Mouse (Mus musculus) stomach, embryonic 15.5 days (tissue): ENCODE measurements at regions not wholly inside any gene's neighbourhood (a gene's known extent, or its start where the extent isn't known, plus 50 kb on each side); places are given as distances from the start of the nearest gene placed in this dataset.

Experiments
- ATAC-seq: fragments of 200-750 bp; cut with Nextera tagmentation; 2 replicates; pipeline ENCODE4 v1.8.0; 2017; ENCODE audit warnings: low read depth, moderate number of reproducible peaks, moderate TSS enrichment; ENCODE audit not compliant: insufficient read depth, low FRiP score
- H3K27ac ChIP-seq: fragments of 300-500 bp; sonication (generic); 2 replicates; pipeline ENCODE4 v1.5.1; 2015; ENCODE audit warnings: mild to moderate bottlenecking, inconsistent platforms
- H3K27me3 ChIP-seq: fragments of 300-500 bp; sonication (generic); replicated peaks from 2 replicates; pipeline ENCODE4 v1.6.1; 2015; ENCODE audit warnings: inconsistent platforms
- H3K36me3 ChIP-seq: fragments of 300-500 bp; sonication (generic); 2 replicates; pipeline ENCODE4 v1.6.1; 2015; ENCODE audit warnings: inconsistent platforms
- H3K4me1 ChIP-seq: fragments of 300-500 bp; sonication (generic); 2 replicates; pipeline ENCODE4 v1.6.1; 2015; ENCODE audit warnings: inconsistent platforms
- H3K4me2 ChIP-seq: fragments of 300-500 bp; sonication (generic); 2 replicates; pipeline ENCODE4 v1.6.1; 2015; ENCODE audit warnings: mild to moderate bottlenecking, inconsistent platforms
- H3K4me3 ChIP-seq: fragments of 300-500 bp; sonication (generic); replicated peaks from 2 replicates; pipeline ENCODE4 v1.5.1; 2015; ENCODE audit warnings: inconsistent platforms
- H3K9ac ChIP-seq: fragments of 300-500 bp; sonication (generic); 2 replicates; pipeline ENCODE4 v1.6.1; 2015; ENCODE audit warnings: inconsistent platforms
- H3K9me3 ChIP-seq: fragments of 300-500 bp; sonication (generic); 2 replicates; pipeline ENCODE4 v1.6.1; 2016; ENCODE audit warnings: inconsistent platforms
- WGBS: fragments of 180-500 bp; shearing (Covaris S2); methylation state at CpG from one replicate; pipeline ENCODE4 v1.1.7; 2015; 5-methylcytosine and 5-hydroxymethylcytosine counted together

DNA sequence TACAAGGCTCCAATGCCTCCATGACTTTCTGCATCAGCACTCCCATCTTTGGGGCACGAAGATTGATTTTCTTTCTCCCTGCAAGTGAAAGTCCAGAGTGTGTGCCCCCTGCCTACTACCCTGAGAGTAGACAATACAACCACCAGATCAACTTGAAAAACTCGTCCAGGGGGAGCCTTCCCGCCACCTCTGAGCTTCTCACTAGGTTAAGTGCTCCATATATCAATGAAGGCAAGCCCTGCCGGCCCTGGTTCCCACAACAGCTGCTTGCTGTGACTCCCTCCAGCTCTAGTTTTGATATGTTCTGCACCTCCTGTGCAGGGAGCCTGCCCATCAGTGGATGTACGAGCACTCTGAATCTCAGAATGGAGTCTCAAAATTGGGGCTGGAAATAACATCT is 377.8 kb downstream of the Nr2f2 start:
- H3K27me3 ChIP-seq, result no peaks in the 10 kb centered on the region
- H3K4me3 ChIP-seq, result no peak overlapping the region
- no peak overlapping the region for H3K4me2 ChIP-seq
- 27% methylated on average over 5 of the region's 5 CpGs for WGBS
- no peaks in the 10 kb centered on the region for H3K9me3 ChIP-seq
- H3K27ac ChIP-seq, result no peak overlapping the region
- H3K4me1 ChIP-seq, result no peaks in the 10 kb centered on the region
- no peak overlapping the region for H3K9ac ChIP-seq
- H3K36me3 ChIP-seq, result no peaks in the 10 kb centered on the region
- no peak for ATAC-seq

DNA sequence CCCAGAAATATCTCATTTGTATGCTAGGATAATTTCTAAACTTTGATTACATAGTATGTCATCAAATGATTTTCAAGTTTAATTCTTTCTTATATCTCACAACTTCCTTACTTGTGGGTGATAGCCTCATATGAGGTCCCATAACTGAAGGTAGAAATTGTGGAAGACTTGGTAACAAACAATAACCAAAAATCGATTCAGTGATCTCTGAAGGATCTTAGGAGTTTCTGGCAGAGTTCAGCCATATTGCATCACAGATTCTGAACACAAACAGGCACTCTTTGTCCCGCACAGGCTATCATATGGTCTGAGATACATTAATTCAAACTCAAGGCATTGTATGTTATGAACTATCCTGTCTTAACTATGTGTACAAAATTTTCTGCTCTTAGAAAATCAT is 385.2 kb downstream of the Nr2f2 start:
- no peak overlapping the region for H3K27ac ChIP-seq
- ATAC-seq, result no peak
- WGBS, result 73% methylated on average over 2 of the region's 2 CpGs
- H3K9ac ChIP-seq, result no peak overlapping the region
- no peak overlapping the region for H3K4me2 ChIP-seq
- no peaks in the 10 kb centered on the region for H3K36me3 ChIP-seq
- no peaks in the 10 kb centered on the region for H3K27me3 ChIP-seq
- H3K4me1 ChIP-seq, result no peaks in the 10 kb centered on the region
- no peaks in the 10 kb centered on the region for H3K9me3 ChIP-seq
- H3K4me3 ChIP-seq, result no peak overlapping the region

DNA sequence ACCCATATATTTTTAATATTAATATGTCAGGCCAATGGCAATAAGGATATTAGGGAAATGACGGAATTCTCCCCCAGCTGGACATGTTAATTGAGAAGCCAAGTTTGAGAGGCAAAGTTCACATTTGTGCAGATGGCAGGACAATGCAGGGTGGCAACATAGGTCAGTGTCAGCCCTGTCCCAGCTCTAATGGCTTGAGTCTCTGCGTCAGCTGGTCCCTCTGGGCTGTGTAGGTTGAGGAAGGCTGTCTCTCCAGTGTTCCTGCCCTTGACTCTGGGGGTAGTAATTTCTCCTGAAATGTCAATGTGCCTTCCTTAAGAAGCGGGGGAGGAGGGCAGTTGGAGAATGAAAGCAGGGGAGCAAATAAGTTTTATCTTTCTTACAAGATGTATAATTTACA is 390.2 kb downstream of the Nr2f2 start:
- no peaks in the 10 kb centered on the region for H3K27me3 ChIP-seq
- H3K36me3 ChIP-seq, result no peaks in the 10 kb centered on the region
- ATAC-seq, result no peak
- H3K4me3 ChIP-seq, result no peak overlapping the region
- no peak overlapping the region for H3K4me2 ChIP-seq
- H3K27ac ChIP-seq, result no peak overlapping the region
- 83% methylated on average over 3 of the region's 3 CpGs for WGBS
- no peak overlapping the region for H3K9ac ChIP-seq
- no peaks in the 10 kb centered on the region for H3K4me1 ChIP-seq
- H3K9me3 ChIP-seq, result no peaks in the 10 kb centered on the region

DNA sequence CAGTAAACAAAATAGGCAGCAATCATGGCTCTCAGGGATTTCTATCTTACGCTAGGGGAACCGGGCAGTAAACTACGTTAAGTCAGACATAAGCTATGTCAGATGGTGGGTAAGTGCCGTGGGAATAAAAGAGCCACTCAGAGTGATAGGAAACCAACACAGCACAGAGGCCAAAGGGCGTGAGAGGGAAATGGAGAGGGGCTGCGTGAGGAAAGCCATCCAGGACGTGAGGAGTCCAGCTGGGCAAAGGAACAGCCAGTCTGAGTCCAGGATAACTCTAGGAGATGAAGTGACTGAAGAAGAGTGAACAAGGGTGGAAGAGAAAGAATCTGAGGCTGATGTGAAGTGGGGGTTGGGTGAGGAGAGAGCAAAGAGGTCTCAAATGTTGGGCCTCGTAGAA is 402.5 kb downstream of the Nr2f2 start:
- Histone ChIP-seq H3K27me3 (no peaks in the 10 kb centered on the region), H3K9me3 (no peaks in the 10 kb centered on the region), H3K4me1 (no peaks in the 10 kb centered on the region), H3K4me2 (no peak overlapping the region), H3K9ac (no peak overlapping the region), H3K27ac (no peak overlapping the region), H3K4me3 (no peak overlapping the region), H3K36me3 (no peaks in the 10 kb centered on the region)
- no peak for ATAC-seq
- 53% methylated on average over 8 of the region's 8 CpGs for WGBS

DNA sequence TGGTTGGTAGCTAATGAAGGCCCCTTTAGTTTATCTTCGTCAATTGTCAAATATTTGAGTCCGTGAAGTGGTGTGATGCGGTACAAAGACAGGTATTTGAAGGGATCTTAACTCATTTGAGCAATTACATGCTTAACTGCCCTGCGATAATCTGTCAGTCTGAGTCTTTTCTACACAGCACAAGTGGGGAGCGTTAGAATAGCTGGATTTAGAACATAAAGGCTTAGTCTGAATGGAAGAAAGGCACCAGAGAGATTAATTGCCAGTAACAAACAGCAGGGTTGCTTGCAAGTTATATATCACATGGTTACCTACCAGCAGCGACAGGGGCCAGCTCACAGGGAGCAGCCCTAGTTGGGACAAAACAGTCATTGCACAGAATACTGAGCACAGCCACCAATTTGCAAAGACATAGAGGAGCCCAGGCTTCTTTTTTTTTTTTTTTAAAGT is 416.3 kb downstream of the Nr2f2 start:
- Histone ChIP-seq H3K27ac (no peak overlapping the region), H3K27me3 (no peaks in the 10 kb centered on the region), H3K4me2 (no peak overlapping the region), H3K4me1 (no peaks in the 10 kb centered on the region), H3K9ac (no peak overlapping the region), H3K4me3 (no peak overlapping the region), H3K36me3 (no peaks in the 10 kb centered on the region), H3K9me3 (no peaks in the 10 kb centered on the region)
- WGBS, result 41% methylated on average over 6 of the region's 6 CpGs
- no peak for ATAC-seq

DNA sequence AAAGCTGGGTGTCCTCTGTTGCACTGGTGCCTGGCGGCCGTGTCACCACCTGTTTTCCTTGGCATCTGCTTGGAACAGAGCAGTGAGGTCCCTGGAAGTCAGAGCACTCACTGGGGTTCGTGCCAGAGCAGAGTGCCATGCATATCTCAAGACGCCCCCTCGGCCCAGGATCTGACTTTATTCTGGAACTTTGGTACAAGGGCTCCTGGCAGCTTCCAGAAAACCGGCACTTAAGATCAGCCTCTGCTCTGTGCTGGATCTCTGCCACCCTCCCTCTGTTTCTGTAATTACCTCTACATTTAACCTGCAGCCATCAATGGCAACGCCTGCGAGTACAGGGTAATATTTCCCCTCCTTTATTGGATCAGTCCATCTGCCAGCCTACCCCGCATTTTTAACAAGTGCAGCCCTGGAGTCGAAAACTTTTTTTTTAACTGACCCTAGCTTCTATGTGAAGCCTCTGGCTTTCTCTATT is 416.9 kb downstream of the Nr2f2 start:
- Histone ChIP-seq H3K4me2 (no peak overlapping the region), H3K9me3 (no peaks in the 10 kb centered on the region), H3K9ac (no peak overlapping the region), H3K36me3 (no peaks in the 10 kb centered on the region), H3K27me3 (no peaks in the 10 kb centered on the region), H3K4me1 (no peaks in the 10 kb centered on the region), H3K4me3 (no peak overlapping the region), H3K27ac (no peak overlapping the region)
- ATAC-seq, result no peak
- WGBS, result 53% methylated on average over 10 of the region's 10 CpGs

DNA sequence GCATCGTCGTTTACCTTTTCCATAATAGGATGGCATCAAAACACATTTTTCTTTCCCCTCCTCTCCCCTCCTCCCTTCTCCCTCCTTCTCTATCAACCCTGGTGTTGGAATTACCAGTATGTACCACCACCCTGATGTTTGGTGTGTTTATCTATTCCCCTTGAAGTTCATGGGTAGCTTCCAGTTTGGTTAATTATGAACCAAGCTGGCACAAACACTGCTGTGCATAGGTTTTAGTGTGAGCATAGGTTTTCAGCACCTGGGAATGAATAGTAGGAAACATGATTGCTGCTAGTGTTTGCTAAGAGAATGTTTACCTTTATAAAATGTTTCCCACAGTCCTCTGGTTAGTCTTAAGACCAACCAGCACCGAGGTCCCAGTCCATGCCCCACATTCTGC is 420.1 kb downstream of the Nr2f2 start:
- H3K27me3 ChIP-seq, result no peaks in the 10 kb centered on the region
- H3K36me3 ChIP-seq, result no peaks in the 10 kb centered on the region
- no peak overlapping the region for H3K9ac ChIP-seq
- H3K4me3 ChIP-seq, result no peak overlapping the region
- no peak overlapping the region for H3K4me2 ChIP-seq
- no peaks in the 10 kb centered on the region for H3K4me1 ChIP-seq
- H3K9me3 ChIP-seq, result no peaks in the 10 kb centered on the region
- no peak overlapping the region for H3K27ac ChIP-seq
- peak; percentile 65; the same call in 1 of the 2 replicates for ATAC-seq
- WGBS, result 57% methylated on average over 3 of the region's 3 CpGs

DNA sequence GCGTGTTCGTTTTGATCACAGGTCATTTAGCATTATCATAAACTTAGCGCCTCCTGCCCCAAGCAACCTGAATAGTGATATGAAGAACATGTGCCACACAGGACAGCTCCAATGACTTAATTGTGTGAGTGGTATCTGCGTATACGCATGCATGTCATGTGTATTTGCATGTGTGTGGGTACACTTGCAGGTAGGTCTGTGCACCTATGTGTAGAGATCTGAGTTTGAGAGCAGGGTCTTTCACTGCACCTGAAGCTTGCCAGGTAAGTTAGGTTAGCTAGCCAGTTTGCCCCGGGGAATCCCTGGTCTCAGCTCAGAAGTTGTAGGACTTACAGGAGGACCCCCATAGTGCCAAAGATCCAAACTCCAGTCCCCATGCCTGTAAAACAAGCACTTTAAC is 424.7 kb downstream of the Nr2f2 start:
- Histone ChIP-seq H3K27ac (no peak overlapping the region), H3K9me3 (no peaks in the 10 kb centered on the region), H3K36me3 (no peaks in the 10 kb centered on the region), H3K4me2 (no peak overlapping the region), H3K9ac (no peak overlapping the region), H3K27me3 (no peaks in the 10 kb centered on the region), H3K4me1 (no peaks in the 10 kb centered on the region), H3K4me3 (no peak overlapping the region)
- WGBS, result 91% methylated on average over 6 of the region's 6 CpGs
- ATAC-seq, result no peak

DNA sequence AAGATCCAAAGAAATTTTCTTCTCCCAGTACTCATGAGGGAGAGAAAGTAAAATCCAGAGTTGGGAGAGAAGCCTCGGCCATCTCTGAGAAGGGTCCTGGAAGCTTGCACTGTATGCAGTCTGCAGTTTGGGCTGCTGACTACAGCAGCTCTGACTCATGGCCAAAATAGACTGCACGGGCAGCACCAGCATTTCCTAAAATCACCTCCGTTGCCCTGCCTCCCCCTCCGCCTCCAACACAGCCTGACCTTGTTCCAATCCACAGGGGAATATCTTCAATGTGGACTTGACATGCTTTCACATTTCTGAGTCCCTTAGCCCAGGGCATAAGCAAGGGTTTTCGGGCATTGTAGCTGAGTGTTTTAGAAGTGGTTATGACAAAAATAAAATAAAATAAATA is 441.3 kb downstream of the Nr2f2 start:
- no peak for ATAC-seq
- no peak overlapping the region for H3K9ac ChIP-seq
- 90% methylated on average over 5 of the region's 5 CpGs for WGBS
- H3K4me2 ChIP-seq, result no peak overlapping the region
- no peaks in the 10 kb centered on the region for H3K27me3 ChIP-seq
- no peak overlapping the region for H3K27ac ChIP-seq
- H3K9me3 ChIP-seq, result no peaks in the 10 kb centered on the region
- no peaks in the 10 kb centered on the region for H3K4me1 ChIP-seq
- no peaks in the 10 kb centered on the region for H3K36me3 ChIP-seq
- no peak overlapping the region for H3K4me3 ChIP-seq

DNA sequence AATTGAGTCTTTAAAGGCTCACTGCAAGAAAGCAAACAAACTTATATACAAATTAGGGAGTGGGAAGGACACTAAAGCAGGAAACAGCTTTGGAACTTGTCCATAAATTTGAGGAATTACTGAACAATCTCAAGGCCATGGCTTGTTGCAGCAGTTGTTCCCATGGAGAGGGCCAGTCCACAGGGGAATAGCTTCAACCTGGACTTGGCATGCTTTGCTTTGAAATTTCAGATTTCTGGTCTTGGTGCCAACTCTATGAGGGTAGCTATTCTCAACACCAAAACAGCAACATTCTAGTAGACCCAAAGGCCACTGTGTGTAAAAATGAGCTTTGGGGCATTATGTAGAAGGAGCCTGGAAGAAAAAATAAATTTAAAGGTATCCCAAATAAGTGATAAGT is 442.0 kb downstream of the Nr2f2 start:
- no peaks in the 10 kb centered on the region for H3K27me3 ChIP-seq
- no peak overlapping the region for H3K4me2 ChIP-seq
- H3K4me3 ChIP-seq, result no peak overlapping the region
- H3K36me3 ChIP-seq, result no peaks in the 10 kb centered on the region
- no peak overlapping the region for H3K9ac ChIP-seq
- H3K27ac ChIP-seq, result no peak overlapping the region
- H3K9me3 ChIP-seq, result no peaks in the 10 kb centered on the region
- no peak for ATAC-seq
- H3K4me1 ChIP-seq, result no peaks in the 10 kb centered on the region

DNA sequence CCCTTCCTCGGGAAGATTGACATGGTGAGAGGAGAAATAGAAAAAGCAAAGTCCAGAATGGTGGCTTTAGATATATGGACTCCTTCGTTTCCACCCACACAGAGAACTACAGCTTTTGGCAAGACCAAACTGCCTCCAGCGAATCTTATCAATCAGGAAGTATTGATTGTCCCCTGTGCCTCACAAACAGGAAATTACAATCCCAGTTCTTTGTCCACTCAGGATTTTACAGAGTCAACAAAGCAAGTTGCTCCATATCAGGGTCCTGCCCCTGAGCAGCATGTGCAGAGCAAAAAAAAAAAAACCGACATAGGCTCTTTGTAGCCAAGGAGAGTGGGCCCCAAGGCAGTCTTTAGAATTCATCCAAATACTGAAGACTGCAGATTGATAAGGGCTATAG is 454.8 kb downstream of the Nr2f2 start:
- Histone ChIP-seq H3K9me3 (no peaks in the 10 kb centered on the region), H3K4me3 (no peak overlapping the region), H3K4me1 (no peaks in the 10 kb centered on the region), H3K27me3 (no peaks in the 10 kb centered on the region), H3K4me2 (no peak overlapping the region), H3K36me3 (no peaks in the 10 kb centered on the region), H3K27ac (no peak overlapping the region), H3K9ac (no peak overlapping the region)
- no peak for ATAC-seq
- 61% methylated on average over 4 of the region's 4 CpGs for WGBS

DNA sequence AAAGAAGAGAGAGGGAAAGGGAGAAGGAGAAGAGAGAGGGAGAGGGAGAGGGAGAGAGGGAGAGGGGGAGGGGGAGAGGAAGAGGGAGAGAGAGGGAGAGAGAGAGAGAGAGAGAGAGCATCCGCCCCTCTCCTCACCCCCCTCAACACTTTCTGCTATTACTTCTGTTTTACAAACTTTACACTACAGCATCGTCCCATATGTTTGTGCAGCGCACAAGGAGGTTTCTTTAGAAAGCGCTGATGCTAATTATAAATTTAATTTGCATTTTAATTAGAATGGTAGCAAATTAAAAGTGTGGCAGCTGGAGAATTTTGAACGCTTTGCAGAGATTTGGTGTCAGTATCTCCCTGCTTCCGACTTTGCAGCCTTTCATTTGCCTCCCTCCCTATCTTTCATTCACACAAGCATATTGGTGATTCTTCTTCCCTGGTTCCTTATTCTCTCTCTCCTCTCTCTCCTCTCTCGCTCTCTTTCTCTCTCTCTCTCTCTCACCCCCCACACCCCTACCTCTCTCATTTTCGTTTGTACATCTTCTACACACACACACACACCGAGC is 476.0 kb downstream of the Nr2f2 start:
- Histone ChIP-seq H3K27ac (no peak overlapping the region), H3K27me3 (no peaks in the 10 kb centered on the region), H3K4me2 (no peak overlapping the region), H3K4me1 (no peaks in the 10 kb centered on the region), H3K36me3 (no peaks in the 10 kb centered on the region), H3K9ac (no peak overlapping the region), H3K4me3 (no peak overlapping the region), H3K9me3 (no peaks in the 10 kb centered on the region)
- no peak for ATAC-seq
- 68% methylated on average over 9 of the region's 9 CpGs for WGBS

DNA sequence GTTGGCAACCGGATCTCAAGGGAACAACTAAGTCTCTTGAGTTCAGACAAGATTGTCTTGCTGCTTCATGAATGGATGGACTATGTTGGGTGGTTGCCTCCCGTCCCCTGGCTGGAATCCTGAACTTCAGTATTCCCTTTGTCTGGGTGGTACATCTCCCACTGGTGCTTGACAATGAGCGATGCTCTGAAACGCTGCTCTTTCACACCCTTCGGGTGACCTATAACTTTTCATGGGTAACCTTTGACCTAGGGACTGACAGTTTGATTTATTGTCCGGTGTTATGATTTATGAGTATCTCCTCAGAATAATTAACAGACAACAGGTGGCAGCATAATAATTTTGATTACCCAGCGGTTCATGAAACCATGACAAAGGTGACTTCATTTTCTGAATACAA is 478.3 kb downstream of the Nr2f2 start:
- no peaks in the 10 kb centered on the region for H3K27me3 ChIP-seq
- H3K36me3 ChIP-seq, result no peaks in the 10 kb centered on the region
- no peaks in the 10 kb centered on the region for H3K4me1 ChIP-seq
- no peak overlapping the region for H3K4me2 ChIP-seq
- ATAC-seq, result no peak
- 81% methylated on average over 7 of the region's 7 CpGs for WGBS
- H3K4me3 ChIP-seq, result no peak overlapping the region
- no peaks in the 10 kb centered on the region for H3K9me3 ChIP-seq
- H3K9ac ChIP-seq, result no peak overlapping the region
- no peak overlapping the region for H3K27ac ChIP-seq
